Mouse (Mus musculus) frontal cortex, adult (tissue): ENCODE measurements around the gene Tmem121.

Experiments
- ATAC-seq: cut with Nextera tagmentation; 2 replicates; pipeline ENCODE4 v1.9.2; 2017; ENCODE audit warnings: mild to moderate bottlenecking, moderate library complexity, mixed read lengths; ENCODE audit not compliant: low TSS enrichment

Tmem121 gene

DNA sequence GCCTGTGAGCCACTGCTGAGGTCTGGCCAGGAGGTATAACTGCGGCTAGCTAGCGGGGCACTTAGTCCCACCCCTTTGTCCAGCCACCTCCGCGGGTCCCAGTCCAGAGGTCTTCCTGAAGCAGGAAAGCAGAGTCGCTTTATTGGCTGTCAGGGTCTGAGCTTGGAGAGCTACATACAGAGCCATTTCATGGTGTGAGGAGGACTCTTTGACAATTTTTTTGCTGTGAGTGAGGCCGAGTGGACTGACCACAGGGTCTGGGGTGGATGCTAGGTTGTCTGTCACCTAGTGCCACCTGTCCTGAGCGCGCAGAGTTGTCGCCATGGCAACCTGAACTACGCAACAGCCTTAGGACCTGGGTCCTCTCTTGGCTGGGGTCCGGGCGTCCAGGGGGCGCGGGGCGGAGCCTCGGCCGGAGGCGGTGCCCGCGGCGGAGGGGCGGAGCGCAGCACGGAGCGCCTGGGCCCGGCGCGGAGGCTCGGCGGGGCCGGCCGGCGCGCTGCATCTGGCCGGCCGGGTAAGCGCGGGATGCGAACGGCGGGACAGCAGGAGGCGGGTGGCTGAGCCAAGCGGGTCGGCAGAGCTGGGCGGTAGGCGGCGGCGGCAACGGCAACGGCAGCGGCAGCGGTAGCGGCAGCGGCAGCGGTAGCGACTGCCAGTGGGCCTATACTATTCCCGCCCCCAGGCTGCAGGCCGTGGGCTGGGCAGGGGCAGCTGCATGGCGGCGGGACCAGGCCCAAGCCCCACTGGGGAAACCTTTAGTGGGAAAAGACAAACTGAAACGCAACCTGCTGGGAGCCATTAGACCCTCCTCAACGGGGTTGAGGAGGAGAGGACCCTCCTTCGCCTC is at the start of gene Tmem121:
Gene Tmem121 (plus strand): TSS at position 489 of the 850 bp plus-strand sequence.
- peak; percentile 62 for ATAC-seq

DNA sequence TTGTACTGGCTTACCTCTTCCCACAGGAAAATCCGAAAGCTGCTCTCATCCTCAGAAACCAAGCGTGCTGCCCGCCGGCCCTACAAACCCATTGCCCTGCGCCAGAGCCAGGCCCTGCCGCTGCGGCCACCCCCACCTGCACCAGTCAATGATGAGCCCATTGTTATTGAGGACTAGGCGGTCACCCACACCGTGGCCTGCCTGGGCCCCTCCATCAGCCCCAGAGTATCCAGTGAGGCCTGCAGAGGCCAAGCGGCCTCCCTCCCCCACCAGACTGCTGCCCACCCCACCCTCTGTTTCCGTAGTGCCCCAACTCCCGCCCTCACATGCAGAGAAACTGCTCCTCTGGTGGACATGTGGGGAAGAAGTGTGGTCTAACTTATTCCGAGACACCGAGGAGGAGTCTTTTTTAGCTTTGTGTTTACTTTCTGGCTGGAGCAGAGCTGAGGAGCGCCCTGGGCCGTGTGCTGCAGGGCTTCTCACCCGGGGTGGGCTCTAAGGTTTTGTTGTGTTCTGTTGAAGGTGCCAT is 49.2 kb upstream of the Tmem121 start:
- no peak for ATAC-seq

DNA sequence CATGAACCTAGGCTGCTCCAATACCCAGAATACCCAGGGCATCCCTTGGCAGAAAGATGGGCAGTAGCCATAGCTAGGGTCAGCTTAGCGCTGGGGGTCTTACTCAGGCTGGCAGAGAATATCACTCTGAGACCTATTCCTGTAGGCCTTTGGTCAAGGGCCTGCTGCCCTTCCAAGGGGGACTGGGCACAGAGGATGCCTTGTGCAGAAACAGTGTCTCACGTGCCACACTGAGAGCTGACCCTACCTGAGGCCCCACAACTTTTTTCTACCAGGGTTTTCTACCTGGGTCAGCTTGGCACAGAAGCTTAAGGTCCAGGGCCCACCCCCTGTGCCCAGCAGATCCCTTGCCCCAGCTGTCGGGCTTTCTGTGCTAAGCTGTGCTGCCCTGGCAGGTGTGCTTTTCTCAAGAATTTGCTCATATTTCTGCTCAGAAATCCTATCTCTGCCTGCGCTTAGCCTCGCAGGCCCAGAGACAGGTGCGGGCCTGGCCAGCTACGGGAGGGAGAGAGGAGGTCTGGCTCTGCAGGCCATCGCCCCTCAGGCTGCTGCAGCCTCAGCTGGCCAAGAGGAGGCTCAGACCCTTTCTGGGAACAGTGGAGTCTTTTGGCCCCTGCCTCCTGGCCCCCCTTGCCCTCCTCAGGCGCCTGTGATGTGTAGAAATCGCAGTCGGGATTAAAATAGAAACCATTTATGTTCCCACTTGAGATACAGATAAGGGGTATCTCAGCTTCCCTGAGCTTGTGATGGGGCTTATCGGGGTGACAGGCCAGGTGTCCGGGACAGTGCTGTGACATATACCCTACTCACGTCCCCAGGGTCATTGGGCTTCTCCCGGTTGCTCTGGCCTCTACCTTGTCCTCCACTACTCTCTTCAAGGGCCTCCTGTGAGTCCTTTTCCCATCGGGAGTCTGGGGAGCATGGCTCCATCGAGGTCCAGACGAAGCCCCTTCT is 48.2 kb upstream of the Tmem121 start:
- ATAC-seq = no peak

DNA sequence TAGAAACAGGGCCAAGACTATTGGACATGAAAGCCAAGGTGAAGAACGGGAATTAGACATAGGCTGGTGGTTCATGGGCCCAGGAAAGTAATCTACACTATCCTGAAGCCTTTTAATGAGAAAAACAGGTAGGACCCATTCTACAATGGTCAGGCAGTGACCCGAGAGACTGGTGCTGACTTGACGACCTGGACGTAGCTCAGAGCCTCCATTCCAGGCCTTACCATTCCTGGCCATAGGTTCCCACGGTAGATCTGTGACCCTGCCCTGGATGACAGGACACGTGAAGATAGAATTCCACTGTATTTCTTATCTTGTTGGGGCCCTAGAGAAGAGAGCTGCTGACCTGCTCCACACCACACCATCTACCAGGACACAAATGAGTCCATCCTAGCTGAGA is 47.4 kb upstream of the Tmem121 start:
- no peak for ATAC-seq

DNA sequence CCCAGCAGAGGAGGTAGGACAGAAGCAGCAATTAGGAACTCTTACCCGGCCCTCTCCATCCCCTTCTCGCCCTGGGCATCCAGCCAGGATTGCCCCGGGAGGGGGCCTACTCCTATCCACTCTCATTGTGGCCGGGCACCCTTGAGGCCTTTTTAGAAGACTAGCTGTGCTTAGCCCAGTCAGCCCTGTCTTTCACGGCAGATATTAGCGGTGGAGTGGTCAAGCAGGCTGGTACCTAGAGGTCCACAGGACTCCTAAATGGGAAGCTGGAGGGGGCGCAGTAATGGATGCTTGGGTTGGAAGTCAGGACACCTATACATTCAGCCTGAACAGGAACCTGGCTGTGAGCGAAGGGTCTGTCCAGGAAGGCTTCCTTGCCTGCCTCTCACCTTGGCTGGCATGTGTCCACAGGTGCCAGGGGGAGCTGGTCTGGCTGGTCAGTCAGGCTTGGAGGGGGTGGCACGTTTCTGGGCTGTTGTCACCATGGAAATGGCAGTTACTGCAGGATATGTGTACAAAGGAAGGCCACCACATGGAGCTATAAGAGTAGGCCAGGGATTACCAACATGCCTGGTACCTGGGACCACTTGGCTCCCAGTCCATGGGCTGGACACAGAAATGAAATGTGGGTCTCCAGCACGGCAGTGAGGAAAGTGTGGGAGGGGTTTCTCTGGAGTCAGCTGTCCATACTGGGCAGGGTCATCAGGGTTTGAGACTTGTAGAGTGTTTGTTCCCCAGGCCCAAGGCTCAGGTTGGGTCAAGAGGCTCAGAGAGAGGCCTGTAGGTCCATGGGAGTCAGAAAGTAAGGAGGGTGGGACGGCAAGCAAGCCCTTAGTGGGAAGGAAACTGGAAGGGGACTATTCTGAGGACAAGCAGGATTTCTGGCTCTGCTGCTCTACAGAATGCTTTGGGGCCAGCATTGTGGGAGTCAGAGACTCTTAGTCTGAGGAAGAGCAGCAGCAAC is 46.5 kb upstream of the Tmem121 start:
- ATAC-seq = peak; percentile 13

DNA sequence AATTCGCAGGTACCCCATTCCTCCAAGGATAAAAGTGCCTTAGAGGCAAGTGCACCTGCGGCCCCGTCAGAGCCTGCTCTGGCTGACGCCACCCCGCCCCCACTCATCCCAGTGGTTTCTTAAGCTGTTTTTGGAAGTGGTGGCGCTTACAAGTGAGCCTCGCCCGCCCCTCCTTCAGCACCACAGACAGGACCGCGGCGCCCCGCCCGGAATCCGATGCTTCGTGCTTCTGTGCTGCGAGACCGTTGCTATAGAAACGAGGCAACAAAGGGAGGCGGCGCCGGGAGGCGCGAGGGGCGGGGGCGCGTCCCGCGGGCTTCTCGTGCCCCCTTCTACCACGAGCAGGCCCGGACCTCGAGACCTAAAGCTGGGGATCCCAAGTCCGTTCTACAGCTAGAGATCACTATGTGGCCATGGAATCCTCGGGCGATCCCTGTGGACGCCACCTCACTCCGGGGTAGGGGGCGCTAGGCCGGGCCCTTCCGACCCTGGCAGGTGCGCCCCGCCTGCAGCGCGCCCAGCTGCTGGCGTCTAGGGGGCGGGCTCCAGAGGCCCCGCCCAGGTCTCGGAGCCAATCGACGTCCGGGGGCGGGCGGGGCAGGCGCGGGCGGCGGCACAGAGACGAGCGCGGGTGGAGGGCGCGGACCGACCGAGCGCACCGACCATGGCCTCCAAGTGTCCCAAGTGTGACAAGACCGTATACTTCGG is 45.7 kb upstream of the Tmem121 start, which contains the start of gene Crip2:
Gene Crip2 (plus strand): TSS at position 329 of the 708 bp plus-strand sequence.
- ATAC-seq = peak; percentile 60

DNA sequence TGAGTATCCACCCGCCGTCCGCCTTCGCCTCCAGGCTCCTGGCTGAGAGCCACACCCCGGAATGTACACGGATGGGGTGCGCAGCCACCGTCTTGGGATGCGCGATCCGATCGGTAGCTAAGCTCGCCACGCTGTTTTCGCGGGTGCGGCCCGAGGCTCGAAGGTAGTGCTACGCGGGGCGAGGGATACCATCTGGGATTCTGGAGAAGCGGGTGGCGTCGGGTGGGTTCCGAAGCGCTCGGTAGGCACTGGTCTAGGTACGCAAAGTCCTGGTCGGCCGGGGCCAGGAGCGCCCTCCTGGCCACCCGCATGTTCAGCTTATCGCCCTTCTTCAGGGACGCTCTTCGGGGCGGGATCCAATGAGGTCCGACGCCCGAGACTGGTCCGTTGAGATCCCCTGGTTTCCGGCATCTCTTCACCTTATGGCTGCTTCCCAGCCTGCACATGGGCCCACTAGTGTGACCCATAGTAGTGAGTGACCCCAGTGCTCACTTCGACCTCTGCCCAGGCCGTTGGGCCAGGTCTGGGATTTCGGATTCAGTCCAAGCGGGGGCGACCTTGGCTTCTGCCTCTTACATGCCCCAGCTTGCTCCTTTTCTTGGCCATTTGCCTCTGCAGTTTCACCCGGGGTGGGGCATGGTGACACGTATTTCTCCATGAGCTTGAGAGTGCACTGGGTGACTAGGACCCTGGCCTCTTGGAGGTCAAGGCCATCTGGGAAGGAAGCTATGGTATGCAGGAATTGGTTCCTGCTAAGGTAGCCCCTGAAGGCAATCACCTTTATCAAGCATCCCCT is 44.9 kb upstream of the Tmem121 start:
- ATAC-seq = no peak

DNA sequence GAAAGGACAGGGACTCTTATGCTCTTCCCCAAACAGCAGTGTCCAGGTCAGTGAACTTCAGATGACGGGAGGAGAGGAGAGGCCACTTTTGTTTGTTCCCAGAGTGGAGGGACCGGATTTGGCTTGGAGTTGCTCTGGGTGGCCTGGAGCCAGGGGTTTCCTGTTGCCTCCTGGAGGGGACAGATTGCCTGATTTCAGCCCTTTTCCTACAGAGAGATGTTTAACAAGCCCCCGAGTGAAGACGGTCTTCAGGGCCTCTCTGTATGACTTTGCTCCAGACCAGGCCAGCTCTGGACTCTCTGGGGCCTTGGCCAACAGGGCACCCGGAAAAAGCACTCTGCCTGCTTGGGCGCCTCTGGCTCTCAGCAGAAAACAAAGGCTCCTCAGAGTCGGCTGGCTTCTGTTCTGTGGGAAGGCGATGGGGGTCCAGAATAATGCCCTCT is 44.2 kb upstream of the Tmem121 start:
- no peak for ATAC-seq

DNA sequence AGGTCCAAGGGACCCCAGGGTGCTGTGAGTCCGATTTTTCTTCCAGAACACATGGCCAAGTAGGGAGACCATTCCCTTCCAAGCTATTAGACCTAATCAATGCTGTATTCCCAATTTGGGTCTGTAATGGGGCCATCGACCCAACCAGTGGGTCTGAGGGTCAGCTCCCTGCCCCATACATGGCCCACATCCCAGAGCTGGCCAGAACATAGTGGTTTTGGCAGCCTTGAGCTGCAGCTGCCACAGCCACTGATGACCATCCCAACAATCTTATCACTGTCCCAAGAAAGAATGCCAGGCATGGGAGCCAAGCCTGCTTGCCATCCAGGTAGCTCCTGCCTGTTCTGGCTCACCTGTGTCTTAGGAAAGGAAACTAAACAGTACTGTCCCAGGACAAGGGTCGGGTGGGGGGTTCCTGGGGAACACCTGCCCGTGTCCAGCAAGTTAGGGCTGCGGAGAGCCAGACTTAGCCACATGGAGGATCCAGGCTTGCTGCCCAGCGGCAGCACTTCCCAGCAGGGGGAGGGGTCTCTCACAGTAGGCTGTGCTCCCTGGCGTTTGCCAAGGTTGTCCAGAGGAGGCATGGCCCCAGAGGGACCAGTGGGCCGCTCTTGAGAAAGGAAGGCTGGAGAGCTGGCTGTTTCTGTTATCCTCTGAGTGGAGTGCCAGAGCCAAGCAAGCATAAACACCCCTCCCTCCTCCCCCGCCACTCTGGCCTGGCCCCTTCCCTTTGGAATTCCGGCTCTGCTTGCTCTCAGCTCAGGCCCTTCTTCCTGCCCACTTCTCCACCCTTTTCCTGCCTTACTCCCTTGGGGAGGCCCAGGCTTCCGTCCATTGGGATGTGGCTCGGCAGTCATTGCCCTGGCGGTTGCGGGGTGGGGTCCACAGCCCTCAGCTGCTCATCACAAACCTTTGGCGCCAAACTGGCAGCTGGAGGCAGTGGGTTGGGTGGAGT is 43.4 kb upstream of the Tmem121 start:
- ATAC-seq = no peak

DNA sequence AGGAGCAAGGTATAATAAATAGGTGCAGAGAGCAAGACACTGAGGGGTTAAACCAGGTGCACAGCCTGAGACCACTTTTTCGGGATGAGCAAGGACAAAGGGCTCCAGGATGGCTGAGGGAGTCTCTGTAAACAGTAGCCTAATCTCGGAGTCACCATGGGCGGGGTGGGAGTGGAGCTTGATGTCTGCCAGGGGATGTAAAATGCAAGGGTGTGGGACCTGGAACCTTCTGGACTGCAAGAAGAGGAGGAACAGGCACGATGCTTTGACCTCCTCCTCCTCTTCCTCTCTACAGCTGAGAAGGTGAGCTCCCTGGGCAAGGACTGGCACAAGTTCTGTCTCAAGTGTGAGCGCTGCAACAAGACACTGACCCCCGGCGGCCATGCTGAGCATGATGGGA is 42.6 kb upstream of the Tmem121 start:
- no peak for ATAC-seq

DNA sequence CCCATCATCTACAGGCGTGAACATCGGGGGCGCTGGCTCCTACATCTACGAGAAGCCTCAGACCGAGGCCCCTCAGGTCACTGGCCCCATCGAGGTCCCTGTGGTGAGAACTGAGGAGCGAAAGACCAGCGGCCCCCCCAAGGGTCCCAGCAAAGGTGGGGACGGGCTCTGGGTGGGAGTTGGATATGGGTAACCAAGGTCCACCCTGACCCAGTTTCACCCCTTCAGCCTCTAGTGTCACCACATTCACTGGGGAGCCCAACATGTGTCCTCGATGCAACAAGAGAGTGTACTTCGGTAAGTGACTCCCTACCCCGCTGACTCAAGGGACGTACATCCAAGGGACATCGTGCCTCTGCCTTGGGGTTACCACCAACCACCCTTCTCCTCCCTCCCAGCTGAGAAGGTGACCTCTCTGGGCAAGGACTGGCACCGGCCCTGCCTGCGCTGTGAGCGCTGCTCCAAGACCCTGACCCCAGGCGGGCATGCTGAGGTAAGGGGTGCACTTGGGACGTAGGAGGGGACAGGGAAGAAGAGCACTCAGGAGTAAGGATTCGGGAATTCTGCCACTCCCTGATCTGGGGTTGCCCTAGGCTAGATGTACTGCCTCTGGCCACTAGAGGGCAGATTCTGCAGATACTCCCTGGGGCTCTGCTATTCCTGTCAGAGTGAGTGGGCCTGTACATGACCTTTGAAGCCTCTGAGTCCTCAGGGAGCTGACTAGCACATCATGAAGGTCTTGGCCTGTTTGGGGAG is 41.6 kb upstream of the Tmem121 start:
- ATAC-seq = no peak

DNA sequence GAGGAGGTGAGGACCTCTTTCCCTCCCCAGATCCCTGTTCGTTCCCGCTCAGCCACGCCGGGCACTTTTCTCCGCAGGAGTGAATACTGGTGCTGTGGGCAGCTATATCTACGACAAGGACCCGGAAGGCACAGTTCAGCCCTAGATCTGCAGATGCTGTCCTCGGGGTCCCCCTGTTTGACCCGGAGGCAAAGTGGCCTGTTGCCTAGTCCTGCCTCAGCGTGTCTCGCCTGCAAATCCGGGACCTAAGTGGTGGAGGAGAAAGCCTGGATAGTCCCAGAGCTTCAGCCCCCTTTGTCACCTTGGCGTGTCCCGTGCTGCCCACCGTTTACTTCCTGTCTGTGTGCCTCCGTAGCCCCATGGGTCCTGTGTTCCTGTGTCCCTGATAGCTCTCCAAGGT is 40.8 kb upstream of the Tmem121 start:
- ATAC-seq = no peak

DNA sequence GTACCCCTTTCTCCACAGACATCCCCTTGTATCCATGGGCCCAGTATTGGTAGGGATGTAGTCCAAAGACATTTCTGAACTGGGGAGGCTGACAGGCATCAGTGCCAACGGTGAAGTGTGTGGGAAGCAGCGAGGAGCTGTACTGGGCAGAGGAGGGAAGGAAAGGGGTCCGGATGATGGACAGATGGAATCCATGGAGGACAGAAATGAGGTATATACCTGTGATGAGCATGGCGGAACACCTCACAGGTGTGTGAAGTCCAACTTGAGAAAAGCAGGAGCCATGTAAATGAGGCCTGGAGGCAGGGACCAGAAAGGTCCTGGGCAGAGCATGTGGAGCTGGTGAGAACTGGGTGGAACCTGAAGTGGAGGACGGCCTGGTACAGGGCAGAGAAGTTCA is 40.1 kb upstream of the Tmem121 start:
- ATAC-seq = no peak

DNA sequence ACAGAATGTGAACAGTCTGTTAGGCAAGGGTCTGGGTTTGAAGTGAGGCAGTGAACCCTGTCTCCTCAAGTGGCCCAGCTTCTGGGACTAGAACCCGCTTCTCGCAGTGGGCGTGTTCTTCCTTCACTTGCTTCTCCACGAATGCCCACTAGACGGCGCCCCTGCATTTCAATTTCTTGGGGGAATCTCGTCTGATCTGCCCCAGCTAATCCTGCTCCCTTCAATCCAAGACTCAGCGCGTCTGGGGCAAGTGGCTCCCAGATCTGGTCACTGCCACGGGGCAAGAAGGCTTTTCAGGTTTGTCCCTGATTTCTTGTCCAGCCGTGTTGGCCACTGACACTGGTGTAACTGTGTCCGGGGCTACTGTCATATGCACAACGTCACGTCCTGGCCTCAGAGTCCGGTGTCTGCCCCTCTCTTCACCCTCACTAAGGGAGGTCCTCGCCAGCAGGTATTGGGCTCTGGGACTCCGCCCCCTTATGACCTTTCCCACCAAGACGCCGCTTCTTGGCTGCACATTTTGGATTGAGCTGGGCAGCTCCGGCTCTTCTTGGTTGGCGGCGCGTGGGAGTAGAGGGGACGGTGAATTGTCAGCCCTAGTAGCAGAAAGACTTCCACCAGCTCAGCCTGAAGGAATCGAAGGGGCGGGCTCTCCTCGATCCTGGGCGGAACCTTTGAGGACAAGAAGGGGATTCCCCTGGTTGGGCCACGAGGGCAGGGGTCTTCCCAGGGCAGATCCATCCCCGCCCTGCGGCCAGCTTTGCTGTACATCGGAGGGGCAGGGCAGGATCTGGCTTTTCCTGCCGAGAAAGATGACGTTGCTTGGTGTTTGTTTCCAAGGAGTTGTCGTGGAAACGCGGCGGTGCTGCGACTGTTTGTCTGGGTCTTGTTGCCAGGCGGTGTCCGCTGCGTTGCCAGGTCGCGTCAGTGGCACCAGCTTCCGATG is 39.3 kb upstream of the Tmem121 start, which contains the start of gene Crip1:
Gene Crip1 (plus strand): TSS at position 205 of the 946 bp plus-strand sequence.
- ATAC-seq = peak; percentile 15; the same call in 1 of the 2 replicates

DNA sequence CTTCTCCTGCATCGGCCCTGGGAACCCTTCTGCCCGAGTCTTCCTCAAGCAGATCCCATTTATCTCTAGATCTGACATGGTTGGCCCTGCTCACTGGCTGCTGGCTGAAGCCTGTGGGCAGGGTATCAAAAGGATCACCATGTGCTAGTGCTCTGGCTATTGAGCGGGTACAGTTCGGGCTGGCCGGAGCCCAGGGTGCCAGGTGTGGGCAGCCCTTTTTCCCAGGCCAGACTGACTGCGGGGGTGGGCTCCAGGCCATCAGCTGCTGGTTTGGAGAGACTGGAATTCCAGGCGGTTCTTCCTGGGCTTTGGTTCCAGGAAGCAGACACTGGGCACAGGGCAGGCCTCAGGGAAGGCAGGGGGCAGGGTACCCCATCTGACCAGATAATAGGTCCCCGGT is 38.2 kb upstream of the Tmem121 start:
- no peak for ATAC-seq

DNA sequence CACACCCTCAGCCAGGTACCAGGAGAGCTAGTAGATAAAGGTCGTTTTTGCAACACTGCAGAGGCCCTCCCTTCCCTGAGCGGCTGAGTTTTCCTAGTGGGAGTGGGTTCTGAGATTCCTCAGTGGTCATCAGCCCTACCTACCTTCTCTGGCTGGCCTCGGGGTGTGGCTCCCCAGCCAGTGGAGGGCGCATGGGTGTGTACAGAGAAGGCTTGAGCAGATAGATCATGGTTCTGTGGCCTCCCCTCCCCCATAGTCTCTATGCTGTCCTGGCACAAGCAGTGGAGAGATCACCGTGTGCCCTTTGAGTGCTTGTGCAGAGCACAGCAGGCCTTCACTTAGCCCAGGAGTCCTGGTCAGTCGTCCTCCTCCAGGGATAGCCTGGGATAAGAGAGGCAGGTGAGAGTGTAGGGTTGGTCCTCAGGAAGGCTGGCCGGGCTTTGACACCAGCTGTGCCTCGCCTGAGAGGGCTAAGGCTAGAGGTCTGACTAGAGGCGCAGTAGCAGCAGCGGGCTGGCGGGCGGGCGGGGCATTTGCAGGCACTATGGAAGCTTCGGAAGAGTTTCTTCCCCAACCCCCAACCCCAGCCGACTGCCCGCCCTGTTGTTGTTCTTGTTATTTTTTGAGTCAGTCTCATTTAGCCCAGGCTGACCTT is 37.2 kb upstream of the Tmem121 start:
- ATAC-seq = no peak
